Mouse (Mus musculus): ENCODE measurements around the gene Gm17728. TPM values are rescaled to one million over a fixed set of nuclear protein-coding genes. Genes with fewer than 3 reads are reported as not detected.
"Not testable (repeated sequence)": the region's sequence is repeated elsewhere in the genome, so short reads cannot be mapped to it uniquely, and the experiment has no call there.

The Gm17728 gene
- not detected in 2 replicates for polyA plus RNA-seq (2012)

GRCm38 (mm10) chr17:9421760-9422159, at the start of gene Gm17728:
Gene Gm17728 (plus strand): TSS chr17:9422060.
- TF ChIP-seq GATA1 (IDR thresholded peaks at IDR 0.05; ENCODE audit: low read length) = not testable (repeated sequence)

DNA sequence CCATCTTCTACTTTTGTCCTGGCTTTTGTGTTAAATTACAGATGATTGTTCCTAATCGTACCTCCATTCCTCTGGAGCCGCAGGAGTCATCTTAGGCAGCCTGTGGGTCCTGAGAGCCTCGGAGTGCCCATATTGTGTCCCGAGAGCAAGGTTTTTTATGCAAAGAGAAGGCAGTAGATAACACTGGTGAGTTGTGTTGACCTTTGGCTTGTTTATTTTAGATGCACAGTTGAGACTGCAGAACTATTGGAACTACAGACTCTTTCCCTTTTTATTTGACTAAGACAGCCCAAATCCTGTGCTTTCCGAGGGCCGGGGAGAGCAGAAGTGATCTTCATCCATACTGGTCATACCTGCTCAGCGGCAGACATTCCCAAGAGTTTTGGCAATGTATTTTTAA, 24.4 kb upstream of the Gm17728 start:
- TF ChIP-seq GATA1 (IDR thresholded peaks at IDR 0.05; ENCODE audit: low read length) = no peak

DNA sequence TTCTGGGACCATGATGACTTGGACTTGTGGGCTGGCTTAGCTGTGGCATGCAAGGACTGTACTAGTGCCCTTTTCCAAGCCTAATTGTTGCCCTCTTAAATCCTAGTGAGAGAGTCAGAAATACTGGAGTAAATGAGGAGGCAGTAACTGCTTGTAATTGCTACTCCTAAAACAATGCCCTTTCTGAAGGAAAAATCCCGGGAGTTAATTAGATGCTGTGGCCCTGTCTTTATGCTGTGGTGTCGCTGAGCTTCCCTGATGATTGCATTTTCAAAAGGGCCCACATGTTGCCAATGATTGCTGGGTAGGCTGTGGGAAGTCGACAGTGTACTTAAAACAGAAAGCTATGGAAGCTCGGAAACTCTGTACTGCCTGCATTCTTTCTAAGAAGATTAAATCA, 23.3 kb upstream of the Gm17728 start:
- no peak for TF ChIP-seq GATA1 (IDR thresholded peaks at IDR 0.05; ENCODE audit: low read length)

GRCm38 (mm10) chr17:9403991-9404390, 17.9 kb upstream of the Gm17728 start:
- no peak for TF ChIP-seq GATA1 (IDR thresholded peaks at IDR 0.05; ENCODE audit: low read length)

GRCm38 (mm10) chr17:9407640-9408039, 14.2 kb upstream of the Gm17728 start:
- TF ChIP-seq GATA1 (IDR thresholded peaks at IDR 0.05; ENCODE audit: low read length) = no peak

- TF ChIP-seq GATA1 (IDR thresholded peaks at IDR 0.05; ENCODE audit: low read length) = no peak
These were observed 2.8 kb upstream of the Gm17728 start for GRCm38 (mm10) chr17:9419016-9419415.

DNA sequence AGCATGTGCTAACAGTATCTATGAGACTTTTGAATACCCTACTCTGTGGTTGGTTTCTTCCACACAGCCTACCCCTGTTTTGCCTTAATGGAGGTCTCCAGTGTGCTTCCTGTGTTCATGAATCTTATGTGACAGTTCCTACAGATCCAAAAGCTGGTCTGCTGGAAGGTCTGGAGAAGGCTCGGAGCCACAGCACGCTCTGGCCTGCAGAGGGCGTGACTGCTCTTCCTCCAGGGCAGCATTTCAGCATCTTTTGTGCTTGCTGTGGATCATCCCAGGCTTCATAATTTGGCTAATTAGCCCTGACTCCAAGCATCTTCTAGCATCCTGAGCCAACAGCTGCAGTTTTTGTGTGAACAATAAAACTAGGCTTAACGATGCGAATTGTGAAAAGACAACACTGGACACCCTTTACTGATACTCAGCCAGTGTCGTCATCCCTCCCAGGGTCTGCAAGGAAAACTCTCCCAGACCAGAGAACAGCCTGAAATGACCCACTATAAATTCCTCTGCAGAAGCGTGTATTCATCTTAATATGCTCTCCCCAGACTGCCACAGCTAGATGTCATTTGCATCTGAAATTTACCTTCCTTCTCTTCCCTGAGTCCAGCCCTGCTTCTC, 6.6 kb downstream of the Gm17728 start:
- TF ChIP-seq GATA1 (IDR thresholded peaks at IDR 0.05; ENCODE audit: low read length) = no peak

GRCm38 (mm10) chr17:9439997-9440655, 18.3 kb downstream of the Gm17728 start:
- no peak for TF ChIP-seq GATA1 (IDR thresholded peaks at IDR 0.05; ENCODE audit: low read length)

DNA sequence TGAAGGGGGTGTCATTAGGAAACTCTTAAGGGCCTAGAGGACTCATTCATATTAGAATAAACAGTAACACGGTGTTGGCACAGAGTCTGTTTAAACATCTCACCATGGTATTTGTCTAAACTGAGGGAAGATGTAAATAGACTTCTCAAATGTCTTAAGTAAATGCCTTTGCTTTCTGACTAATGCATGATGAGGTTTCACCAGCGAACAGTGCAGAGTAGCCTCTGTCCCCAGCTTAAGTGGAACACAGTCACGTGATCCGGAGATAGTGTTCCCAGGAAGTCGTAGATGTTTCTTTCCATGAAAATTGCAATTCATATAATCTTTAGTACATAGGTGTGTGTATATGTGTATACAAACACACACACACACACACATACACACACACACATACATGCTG, 34.5 kb downstream of the Gm17728 start:
- no peak for TF ChIP-seq GATA1 (IDR thresholded peaks at IDR 0.05; ENCODE audit: low read length)

DNA sequence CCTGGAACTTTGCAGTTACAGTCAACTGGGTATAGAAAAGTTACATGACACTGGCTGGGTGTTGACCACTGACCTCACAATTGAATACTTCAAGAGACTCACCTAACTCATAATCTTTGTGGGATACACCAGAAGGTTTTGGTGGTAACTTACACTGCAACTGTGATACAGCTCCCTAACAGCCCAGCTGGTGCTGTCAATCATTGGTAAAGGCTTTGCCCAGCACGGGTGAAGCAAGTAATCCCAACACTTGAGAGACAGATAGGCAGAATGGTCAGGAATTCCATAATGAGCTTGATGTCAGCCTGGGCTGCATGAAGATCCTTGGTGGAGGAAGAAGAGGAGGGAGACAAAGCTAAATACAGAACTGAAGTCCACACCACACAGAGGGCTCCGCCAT, 39.0 kb downstream of the Gm17728 start:
- TF ChIP-seq GATA1 (IDR thresholded peaks at IDR 0.05; ENCODE audit: low read length) = no peak

Other genes with a start within 250 kb of the Gm17728 start
- not detected in 2 replicates for gene Pabpc6, start 247.7 kb downstream of the Gm17728 start, polyA plus RNA-seq (2012)

All from G1E-ER4 (cell line).